Mouse (Mus musculus) cortical plate, adult 2 months (tissue): ENCODE measurements around the gene Nfatc2.

Source experiments
- CTCF ChIP-seq: fragments of 200-500 bp; IDR thresholded peaks from 2 replicates; pipeline ENCODE4 v1.5.1; 2011; ENCODE audit warnings: mild to moderate bottlenecking, control low read depth, low read length; ENCODE audit not compliant: insufficient read depth; ENCODE audit errors: extremely low read depth
- POLR2A ChIP-seq: fragments of 200-500 bp; IDR thresholded peaks from 2 replicates; pipeline ENCODE4 v1.6.1; 2011; ENCODE audit warnings: mild to moderate bottlenecking, low read length, control low read depth; ENCODE audit not compliant: insufficient read depth; ENCODE audit errors: extremely low read depth

DNA sequence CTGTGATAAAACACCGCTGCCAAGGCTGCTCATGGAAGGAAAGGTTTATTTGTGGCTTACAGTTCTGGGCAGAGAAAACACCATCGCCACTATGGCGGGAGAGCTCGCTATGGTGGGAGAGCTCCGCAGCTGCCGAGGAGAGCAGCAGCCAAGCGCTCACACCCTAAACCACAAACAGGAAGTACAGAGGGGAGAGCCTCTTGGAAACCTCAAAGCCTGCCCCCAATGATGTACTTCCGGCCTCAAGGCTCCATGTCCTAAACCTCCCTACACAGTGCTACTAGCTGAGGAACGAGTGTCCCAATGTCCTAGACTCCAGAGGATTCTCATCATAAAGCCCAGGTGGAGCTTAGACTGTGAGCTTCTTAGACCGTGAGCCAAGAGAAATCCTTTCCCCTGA lies 171.9 kb downstream of the Nfatc2 start:
- TF ChIP-seq CTCF (no peak), POLR2A (no peak)
